Mouse (Mus musculus): Measurements from ENCODE around the gene Gm867.

The Gm867 gene

GRCm38 (mm10) chr10:75936909-75937667, 3.4 kb downstream of the Gm867 start:
- DNase-seq (ENCODE audit: low spot score in 2 of 2), result peak; percentile 30 to 70

GRCm38 (mm10) chr10:75935680-75936541, 4.6 kb downstream of the Gm867 start, which contains the start of gene Mmp11:
Gene Mmp11, minus strand, starts transcription at chr10:75936496.
- peak; percentile 73 to 86 for DNase-seq (ENCODE audit: low spot score in 2 of 2)

- DNase-seq (ENCODE audit: low spot score in 2 of 2), result no peak
Measured at GRCm38 (mm10) chr10:75934991-75935390, 5.5 kb downstream of the Gm867 start.

GRCm38 (mm10) chr10:75932891-75933290, 7.6 kb downstream of the Gm867 start, which contains the start of gene Chchd10:
Gene Chchd10, plus strand, starts transcription at chr10:75933130.
- no peak for DNase-seq (ENCODE audit: low spot score in 2 of 2)

- DNase-seq (ENCODE audit: low spot score in 2 of 2), result peak; percentile 46 to 80
Measured at GRCm38 (mm10) chr10:75932081-75932678, 8.3 kb downstream of the Gm867 start.

DNA sequence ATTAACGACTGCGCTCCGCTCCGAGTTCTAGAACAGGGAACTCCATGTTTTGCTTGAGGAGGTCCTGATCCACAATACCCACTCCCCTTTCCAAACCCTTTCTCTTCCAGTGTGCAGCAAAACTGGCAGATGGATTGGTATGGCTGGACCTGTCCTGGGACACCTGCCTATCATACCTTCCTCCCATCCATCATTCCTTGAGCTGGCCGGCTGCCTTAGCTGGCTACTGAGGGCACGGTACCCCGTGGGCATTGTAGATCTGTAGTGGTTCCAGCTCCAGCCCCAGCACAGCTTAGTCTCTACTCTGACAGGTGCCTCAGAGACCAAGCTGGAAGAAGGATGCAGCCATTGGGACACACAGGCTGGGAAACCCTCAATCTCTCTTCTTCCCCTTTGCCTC, 9.2 kb downstream of the Gm867 start:
- no peak for DNase-seq (ENCODE audit: low spot score in 2 of 2)

GRCm38 (mm10) chr10:75930304-75930703, 10.2 kb downstream of the Gm867 start:
- no peak for DNase-seq (ENCODE audit: low spot score in 2 of 2)

GRCm38 (mm10) chr10:75926396-75926795, 14.1 kb downstream of the Gm867 start:
- DNase-seq (ENCODE audit: low spot score in 2 of 2), result no peak

- DNase-seq (ENCODE audit: low spot score in 2 of 2), result no peak
Measured at GRCm38 (mm10) chr10:75924324-75924723, 16.1 kb downstream of the Gm867 start.

- peak in 1 of 2 experiments; percentile 24 for DNase-seq (ENCODE audit: low spot score in 2 of 2)
Measured at GRCm38 (mm10) chr10:75921726-75922560, 18.5 kb downstream of the Gm867 start.

DNA sequence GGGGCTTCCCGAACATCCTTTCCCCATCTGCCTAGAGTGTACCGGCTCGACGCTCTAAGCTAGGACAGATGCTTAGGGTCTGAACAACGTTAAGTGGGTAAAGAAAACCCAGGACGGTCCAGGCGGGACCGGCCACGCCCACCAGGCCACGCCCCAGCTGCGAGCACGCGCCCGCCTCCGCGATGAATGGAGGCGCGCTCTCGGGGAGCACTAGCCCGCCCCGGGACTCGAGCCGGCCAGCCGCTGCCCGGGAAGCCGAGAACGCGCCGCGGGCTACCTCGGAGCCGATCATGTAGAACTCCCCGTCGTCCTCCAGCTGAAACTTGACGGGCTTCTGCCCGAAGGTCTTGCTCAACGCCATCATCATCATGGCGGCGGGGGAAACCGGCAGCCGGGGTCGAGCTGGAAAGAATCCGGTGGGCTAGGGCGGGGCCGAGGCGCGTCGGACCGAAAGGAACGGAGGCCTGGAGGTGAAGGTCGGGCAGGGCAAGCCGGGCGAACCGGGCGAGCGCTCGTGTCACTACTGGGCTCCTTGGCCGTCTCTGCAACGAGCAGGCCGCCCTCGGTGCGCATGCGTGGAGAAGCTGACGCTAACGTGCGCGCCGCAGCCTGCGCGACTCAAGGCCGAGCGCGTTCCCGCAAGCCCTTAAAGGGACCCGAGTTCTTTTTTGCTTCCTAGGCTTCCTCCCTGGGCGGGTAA, 19.3 kb downstream of the Gm867 start, which contains the start of gene Smarcb1:
Smarcb1 (minus strand) TSS at position 592 of the 700 bp plus-strand sequence.
- peak; percentile 93 to 98 for DNase-seq (ENCODE audit: low spot score in 2 of 2)

GRCm38 (mm10) chr10:75919026-75919425, 21.4 kb downstream of the Gm867 start:
- no peak for DNase-seq (ENCODE audit: low spot score in 2 of 2)

GRCm38 (mm10) chr10:75916840-75917239, 23.6 kb downstream of the Gm867 start:
- no peak for DNase-seq (ENCODE audit: low spot score in 2 of 2)

- DNase-seq (ENCODE audit: low spot score in 2 of 2), result no peak
Measured at GRCm38 (mm10) chr10:75915557-75915956, 24.9 kb downstream of the Gm867 start.

DNA sequence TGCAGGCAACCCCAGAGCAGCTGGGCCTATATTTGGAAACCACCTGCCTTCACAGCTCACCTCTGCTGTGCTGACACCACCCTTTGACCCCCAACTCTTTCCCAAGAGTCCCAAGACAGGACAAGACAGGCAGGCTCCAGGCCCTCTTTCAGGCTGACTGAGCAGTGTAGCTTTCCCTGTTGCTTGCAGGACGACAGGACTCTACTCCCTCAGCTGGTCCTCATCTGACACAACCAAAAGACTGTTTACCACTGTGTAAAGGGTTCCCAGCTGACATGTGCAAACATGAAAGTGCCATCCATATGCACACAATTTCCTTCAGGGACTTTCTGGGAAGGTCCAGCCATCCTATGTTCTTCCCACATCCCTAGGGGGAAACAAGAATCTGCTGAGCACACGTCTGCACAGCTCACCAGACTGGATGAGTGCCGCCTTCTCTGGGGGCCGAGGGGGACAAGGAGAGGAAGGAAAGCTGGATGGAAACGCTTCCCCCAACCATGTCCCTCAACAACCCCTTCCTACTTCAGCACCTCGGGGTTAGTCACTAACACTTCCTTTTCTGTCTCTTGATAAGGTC, 27.4 kb downstream of the Gm867 start:
- DNase-seq (ENCODE audit: low spot score in 2 of 2), result no peak

GRCm38 (mm10) chr10:75910698-75911097, 29.8 kb downstream of the Gm867 start:
- DNase-seq (ENCODE audit: low spot score in 2 of 2), result no peak

DNA sequence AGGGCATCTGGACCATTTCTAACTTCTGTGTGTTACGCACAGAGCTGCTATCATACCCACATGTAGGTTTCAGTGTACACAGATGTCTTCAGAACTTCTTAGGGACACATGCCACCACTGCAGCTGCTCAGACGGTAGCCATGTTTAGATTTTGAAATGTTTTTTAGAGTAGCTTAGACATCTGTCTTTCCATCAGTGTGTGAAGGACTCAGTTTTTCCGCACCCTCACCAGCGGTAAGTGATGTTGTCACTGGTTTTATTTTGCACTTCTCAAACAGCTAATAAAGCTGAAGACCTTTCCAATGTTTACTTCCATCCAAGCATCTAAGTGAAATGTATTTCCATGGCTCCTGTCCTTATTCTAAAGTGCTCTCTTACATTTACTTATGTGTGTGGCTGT, 33.6 kb downstream of the Gm867 start:
- DNase-seq (ENCODE audit: low spot score in 2 of 2), result no peak

GRCm38 (mm10) chr10:75904391-75904790, 36.1 kb downstream of the Gm867 start:
- DNase-seq (ENCODE audit: low spot score in 2 of 2), result no peak

DNA sequence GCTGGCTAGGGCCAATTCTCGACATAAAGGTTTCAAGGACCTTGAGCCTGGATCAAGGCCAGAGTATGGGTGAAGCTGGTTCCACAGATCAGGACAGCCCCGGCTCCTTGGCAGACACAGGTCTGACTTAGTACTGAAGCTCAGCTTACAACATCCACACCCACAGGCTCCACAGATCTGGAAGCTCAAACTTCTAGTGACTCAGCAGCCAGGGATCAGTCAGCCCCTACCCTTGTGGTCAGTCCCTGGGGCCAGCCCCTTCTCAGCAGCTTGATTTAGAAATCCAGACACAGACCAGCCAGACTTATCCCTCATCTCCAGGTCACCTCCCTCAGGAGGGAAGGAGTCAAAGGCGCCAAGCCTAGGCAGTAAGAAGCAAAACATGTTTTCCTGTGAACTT, 41.6 kb downstream of the Gm867 start:
- DNase-seq (ENCODE audit: low spot score in 2 of 2), result no peak

- DNase-seq (ENCODE audit: low spot score in 2 of 2), result no peak
Measured at GRCm38 (mm10) chr10:75898039-75898564, 42.4 kb downstream of the Gm867 start.

Measured in spleen, postnatal 4 days (tissue).